Mouse (Mus musculus): ENCODE measurements around the gene Bbof1.

- TF ChIP-seq CTCF (IDR thresholded peaks at IDR 0.05; ENCODE audit: extremely low read depth, insufficient read depth, low read length) (no peak), POLR2A (IDR thresholded peaks at IDR 0.05; ENCODE audit: extremely low read depth, insufficient read depth, low read length) (no peak)
Observed at GRCm38 (mm10) chr12:84438697-84439096, 29.8 kb downstream of the Bbof1 start.
